Mouse (Mus musculus) mature B cell (primary cell): Measurements from ENCODE around the gene Cyp2d12.
"Not testable (repeated sequence)": the region's sequence is repeated elsewhere in the genome, so short reads cannot be mapped to it uniquely, and the experiment has no call there.

Experiments used
- in situ Hi-C: fragments of 300-500 bp; cut with MboI; formaldehyde crosslinking; loops from 2 replicates; pipeline ENCODE4 v1.14.3; 2019

Cyp2d12 gene

DNA sequence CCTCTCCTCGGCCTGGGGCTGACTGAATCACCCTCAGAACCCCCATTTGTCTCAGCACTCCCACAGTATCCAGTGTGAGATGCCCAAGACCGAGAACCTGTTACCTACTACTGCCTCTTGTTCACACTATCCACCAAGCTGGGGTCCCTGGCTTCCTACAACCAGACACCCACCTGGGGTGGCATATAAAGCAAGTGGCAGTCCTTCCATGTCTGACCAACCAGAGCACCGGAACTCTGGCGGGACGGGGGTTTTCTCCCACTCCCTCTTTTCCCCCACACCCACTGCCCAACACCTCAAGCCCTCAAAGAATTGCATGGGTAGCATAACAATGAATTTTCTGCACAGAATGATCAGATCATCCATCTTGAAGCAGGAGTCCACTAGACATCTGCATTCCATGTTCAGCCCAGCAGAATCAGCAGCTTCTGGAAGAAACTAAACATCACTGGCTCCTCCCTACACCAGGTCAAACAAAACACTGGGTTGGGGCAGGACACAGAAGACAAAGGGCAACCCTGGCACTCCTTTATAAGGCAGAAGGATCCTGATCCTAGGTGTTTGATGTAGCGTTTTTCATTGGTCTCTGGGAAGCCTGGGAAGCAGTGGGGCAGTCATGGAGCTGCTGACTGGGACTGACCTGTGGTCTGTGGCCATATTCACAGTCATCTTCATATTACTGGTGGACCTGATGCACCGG lies at the start of gene Cyp2d12:
Gene Cyp2d12 (plus strand): TSS at position 542 of the 700 bp plus-strand sequence.
- in situ Hi-C loops: no loop called here

DNA sequence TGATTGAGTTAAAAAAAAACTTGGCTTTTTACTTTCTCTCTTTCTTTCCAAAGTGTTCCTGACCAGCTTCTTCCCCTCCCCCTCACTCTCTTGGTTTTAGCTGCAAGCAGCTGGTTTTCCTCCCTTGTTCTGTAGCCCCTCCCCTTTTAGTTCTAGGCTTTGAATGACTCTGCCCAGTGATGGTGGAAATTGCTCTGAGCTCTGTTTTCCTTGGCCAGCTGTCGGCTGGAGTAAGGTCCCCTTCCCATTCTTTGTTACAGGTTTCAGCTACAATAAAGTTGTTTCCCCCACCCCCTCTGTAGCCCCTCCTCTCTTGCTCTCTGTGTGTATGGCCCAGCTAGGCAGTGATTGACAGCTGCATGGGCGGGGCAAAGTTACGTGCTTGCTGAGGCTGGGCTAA lies 47.9 kb upstream of the Cyp2d12 start:
- in situ Hi-C loops: no loop called here

DNA sequence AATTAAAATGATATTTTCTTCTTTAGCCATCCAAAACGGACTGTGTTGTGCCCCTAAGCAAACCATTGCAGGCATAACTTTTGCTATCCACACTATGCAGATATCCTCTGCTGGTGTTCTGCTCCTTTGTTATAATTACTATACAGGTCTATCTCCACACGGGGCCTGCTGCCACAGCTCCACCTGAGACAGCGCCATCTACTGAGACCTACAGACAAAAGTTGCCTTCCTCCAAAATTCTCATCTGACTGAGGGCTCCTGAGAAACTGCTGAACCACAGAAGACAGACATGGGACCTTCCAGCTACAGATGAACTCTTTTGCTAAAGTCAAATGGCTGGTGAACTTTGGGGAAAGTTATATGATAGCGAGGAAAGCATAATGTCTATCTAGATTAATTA lies 47.1 kb upstream of the Cyp2d12 start:
- in situ Hi-C loops: not testable (repeated sequence)

DNA sequence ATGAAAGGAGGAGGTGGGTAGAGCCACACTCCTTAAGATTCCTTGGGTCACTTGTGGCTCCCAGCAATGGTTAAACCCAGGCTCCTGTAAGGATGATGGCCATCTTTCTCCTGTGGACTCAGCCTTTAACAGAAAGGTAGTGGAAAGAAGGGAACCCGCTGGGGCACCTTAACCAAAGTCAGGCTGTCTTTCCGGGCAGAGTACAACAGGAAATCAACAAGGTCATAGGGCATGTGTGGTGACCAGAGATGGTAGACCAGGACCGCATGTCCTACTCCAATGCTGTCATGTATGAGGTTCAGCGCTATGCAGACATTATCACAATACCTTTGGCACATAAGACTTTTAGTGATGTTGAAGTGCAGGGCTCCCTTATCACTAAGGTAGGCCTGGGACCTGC lies 45.4 kb upstream of the Cyp2d12 start:
- in situ Hi-C loops: not testable (repeated sequence)

DNA sequence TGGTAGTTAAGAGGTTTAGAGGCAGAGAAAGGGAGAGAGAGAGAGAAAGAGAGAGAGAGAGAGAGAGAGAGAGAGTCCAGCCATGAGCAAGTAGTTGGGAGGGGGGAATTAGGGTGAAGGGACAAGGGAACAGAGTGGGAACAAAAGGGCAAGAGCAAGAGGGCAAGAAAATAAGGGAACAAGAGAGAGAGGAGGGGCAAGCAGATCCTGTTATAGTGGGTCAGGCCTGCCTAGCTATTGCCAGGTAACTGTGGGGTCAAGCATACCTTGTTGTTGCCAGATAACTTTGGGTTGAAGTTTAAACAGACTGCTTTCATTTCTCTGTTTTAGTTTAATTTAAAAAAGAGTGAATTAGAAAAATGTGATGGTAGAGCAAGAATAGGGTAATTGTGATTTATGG lies 44.4 kb upstream of the Cyp2d12 start:
- in situ Hi-C loops: not testable (repeated sequence)

DNA sequence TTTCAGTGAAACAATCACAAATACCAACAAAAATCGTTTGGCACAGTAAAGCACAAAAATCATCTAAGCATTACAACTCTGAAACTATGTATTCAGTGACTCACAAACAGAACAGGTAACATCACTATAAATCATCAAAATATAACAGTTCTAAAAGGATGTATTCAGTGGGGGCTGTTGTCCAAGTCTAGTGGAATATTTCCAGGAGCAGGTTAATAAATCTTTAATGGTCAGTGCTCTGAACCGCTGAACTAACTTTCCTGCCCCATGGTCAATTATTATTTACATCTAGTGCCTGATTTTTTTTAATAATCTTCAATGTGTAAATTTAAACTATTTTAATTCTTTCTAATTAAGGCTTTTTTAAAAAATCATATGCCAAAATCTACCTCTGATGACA lies 42.8 kb upstream of the Cyp2d12 start:
- in situ Hi-C loops: not testable (repeated sequence)

DNA sequence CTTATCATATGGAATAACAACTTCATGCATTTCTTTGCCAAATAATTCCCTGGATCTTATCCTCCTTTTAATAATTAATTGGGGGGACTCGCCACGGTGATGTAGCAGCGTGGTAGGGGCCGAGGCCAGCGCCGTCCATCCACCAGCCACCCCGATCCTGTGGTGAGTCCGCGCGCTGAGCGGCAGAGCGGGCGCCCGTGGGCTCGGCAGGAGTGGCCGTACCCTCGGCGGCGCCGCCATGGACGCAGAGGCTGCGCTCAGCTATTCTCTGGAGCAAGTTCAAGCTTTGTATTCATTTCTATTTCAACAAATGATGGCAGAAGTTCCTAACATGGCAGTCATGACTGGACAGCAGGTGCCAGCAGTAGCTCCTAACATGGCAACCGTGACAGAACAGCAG lies 38.7 kb upstream of the Cyp2d12 start:
- in situ Hi-C loops: not testable (repeated sequence)

DNA sequence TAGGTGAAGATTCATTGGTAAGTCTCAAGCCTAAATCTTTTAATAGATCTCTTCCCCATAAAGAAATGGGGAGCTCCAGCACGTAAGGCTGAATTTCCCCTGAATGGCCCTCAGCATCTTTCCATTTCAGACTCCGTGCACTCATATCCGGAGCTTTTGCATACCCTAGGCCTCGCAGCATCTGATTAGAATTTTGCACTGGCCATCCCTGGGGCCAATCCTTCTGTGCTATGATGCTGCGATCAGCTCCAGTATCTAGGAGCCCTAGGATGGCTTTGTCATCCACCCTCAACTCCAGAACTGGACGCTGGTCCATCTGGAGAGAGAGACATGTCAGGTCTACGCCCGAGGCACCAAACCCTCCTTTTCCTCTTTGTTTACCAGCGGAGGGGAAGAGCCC lies 27.5 kb upstream of the Cyp2d12 start:
- in situ Hi-C loops: not testable (repeated sequence)

DNA sequence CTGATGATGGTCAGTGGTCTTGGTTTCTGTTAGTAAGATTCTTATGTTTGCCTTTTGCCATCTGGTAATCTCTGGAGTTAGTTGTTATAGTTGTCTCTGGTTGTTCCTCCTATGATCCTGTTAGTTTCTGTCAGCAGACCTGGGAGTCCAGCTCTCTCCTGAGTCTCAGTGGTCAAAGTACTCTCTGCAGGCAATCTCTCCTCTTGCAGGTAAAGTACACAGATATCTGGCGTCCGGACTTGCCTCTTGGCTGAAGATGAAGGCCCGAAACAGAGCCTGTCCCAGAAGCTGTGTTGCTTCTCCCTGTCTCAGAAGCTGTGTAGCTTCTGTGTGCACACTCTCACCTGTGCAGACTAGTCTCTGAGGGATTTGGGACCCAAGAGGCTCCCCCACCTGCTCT lies 22.2 kb upstream of the Cyp2d12 start:
- in situ Hi-C loops: not testable (repeated sequence)

DNA sequence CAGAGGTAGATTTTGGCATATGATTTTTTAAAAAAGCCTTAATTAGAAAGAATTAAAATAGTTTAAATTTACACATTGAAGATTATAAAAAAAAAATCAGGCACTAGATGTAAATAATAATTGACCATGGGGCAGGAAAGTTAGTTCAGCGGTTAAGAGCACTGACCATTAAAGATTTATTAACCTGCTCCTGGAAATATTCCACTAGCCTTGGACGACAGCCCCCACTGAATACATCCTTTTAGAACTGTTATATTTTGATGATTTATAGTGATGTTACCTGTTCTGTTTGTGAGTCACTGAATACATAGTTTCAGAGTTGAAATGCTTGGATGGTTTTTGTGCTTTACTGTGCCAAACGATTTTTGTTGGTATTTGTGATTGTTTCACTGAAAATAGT lies 11.9 kb upstream of the Cyp2d12 start:
- in situ Hi-C loops: not testable (repeated sequence)

DNA sequence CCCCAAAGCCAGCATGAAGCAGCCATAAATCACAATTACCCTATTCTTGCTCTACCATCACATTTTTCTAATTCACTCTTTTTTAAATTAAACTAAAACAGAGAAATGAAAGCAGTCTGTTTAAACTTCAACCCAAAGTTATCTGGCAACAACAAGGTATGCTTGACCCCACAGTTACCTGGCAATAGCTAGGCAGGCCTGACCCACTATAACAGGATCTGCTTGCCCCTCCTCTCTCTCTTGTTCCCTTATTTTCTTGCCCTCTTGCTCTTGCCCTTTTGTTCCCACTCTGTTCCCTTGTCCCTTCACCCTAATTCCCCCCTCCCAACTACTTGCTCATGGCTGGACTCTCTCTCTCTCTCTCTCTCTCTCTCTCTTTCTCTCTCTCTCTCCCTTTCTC lies 10.3 kb upstream of the Cyp2d12 start:
- in situ Hi-C loops: not testable (repeated sequence)

DNA sequence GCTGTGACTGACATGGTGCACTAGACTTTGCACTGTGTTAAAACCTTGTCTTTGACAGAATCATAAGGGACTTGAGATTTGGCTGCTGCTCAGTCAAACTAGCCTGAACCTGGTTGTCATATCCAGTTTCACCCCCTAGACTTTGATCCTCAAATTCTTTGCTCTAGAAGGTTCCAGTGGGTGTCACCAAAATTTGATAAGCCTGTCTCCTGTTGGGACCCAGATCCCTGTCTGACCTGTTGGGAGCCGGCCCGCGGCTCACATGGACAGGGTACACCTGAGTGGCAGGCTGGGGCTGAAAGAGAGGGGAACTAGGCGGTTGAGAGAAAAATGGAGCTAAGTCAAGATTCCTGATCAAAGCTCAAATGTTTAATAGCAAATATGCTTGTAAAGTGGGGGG lies 7.1 kb upstream of the Cyp2d12 start:
- in situ Hi-C loops: not testable (repeated sequence)

DNA sequence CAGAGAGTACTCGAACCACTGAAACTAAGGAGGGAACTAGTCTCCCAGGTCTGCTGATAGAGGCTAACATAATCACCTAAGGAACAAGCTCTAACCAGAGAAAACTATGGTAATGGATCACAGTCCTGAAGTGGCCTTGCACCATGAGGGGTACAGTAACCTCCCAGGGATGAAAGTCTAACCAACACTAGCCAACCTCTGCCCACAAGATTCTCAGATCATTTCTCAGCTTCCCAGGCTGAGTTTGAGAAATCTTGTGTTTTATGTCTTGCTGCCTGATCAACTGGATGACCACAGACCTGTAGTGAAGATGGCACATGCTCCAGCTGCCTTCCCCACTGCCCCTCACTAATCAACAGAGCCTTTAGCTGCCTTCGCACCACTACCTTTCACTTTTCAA lies 1.7 kb upstream of the Cyp2d12 start:
- in situ Hi-C loops: not testable (repeated sequence)

DNA sequence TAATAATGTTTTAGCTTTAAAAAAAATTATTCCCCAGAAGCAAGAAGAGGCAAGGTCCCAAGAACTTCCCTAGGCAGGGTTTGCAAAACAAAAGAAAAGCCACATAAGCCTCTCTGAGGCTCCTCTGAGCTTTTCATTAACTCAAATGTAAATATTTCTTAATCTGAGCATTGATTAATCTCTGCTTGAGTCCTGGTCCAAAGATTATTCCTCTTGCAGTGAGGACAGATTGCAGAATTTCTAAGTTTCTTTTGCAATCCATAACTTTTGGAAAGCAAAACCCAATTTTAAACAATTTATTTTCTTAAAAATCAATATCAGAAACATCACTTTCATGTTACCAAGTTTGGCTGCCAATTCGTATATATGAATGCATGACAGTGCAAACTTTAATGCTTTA lies 18.0 kb downstream of the Cyp2d12 start:
- in situ Hi-C loops: no loop called here

DNA sequence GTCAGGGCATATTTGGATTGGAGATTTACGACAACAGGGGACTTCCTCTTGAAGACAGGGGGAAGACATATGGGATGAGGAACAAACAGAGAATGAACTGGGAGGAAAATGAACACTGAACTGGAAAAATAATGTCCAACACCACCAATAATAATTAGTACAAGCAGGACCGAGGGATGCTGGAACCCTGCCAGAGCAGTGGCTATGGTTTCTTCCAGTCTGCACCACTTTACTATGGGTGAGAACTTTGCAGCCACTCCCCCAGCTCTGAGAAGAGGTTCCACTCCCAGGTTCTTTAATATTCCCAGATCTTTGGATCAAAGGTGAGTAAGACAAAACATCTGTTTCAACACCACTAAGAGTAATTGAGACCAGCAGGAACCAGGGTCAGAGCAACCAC lies 24.2 kb downstream of the Cyp2d12 start:
- in situ Hi-C loops: no loop called here

DNA sequence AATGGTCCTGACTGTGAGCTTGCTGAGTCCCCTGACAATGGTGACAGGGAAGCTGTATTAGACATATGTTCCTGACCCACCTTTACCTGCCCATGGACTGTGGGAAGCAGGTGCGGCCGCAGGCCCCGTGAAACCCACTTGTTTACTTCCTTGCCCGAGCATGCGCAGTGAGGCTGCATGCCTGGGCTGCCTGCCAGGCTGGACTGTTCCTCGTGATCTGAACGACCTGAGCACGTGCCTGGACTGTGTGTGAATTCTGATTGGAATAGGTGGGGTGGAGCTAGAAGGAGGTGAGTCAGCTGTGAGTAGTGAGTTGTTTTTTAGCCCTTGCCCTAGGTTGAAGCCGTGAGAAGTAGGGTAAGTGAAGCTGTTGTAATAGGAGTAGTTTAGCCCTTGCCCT lies 27.7 kb downstream of the Cyp2d12 start:
- in situ Hi-C loops: no loop called here
